Mouse (Mus musculus): ENCODE measurements around the gene Ssxb6. TPM values are rescaled to one million over a fixed set of nuclear protein-coding genes. Genes with fewer than 3 reads are reported as not detected.
"Not testable (repeated sequence)": the region's sequence is repeated elsewhere in the genome, so short reads cannot be mapped to it uniquely, and the experiment has no call there.

The Ssxb6 gene
- not detected in 2 replicates for polyA plus RNA-seq (2015; fragmentation: Nextera tagmentation; extraction: Ambion mirVana)

DNA sequence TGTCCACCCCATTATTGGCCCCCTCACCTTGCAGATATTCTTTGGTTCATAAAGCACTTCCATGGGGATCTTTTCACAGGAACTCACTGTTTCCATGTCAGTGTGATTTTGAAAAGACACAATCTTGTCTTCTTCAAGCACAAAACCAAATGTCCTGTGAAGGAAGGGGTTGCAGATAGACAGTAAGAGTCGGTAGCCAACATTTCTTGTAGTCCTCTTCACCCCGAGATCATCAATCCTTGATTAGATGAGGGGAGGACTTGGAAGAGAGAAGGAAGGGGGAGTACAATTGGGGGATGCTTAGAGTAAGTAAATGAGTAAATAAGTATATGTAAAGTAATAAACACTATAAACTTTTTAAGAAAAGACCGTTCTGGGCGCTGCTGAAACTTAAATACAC is at the start of gene Ssxb6:
Gene Ssxb6, minus strand, starts transcription at position 101 of the 400 bp plus-strand sequence.
- H3K4me1 ChIP-seq (replicated peaks); H3K4me2 ChIP-seq; H3K9me3 ChIP-seq; H3K36me3 ChIP-seq; ATAC-seq (ENCODE audit: low FRiP score); H3K27me3 ChIP-seq; H3K27ac ChIP-seq; H3K4me3 ChIP-seq; H3K9ac ChIP-seq: not testable (repeated sequence)
- WGBS: 77% methylated on average over 4 of the region's 4 CpGs

- not testable (repeated sequence) for H3K9me3 ChIP-seq; ATAC-seq (ENCODE audit: low FRiP score); H3K27me3 ChIP-seq; H3K9ac ChIP-seq; H3K36me3 ChIP-seq; H3K4me3 ChIP-seq; H3K4me2 ChIP-seq; H3K4me1 ChIP-seq (replicated peaks); H3K27ac ChIP-seq
- 38% methylated on average over 1 of the region's 1 CpGs for WGBS
Measured at GRCm38 (mm10) chrX:8591716-8592115, 43.7 kb upstream of the Ssxb6 start, which contains the start of gene Ssxb3. Ssxb3 (minus strand) TSS chrX:8591816.

GRCm38 (mm10) chrX:8524854-8525253 is 23.2 kb downstream of the Ssxb6 start, which contains the start of gene Gm14459:
Gm14459 (minus strand) TSS chrX:8524954.
- Histone ChIP-seq H3K4me2 (no peak within 1 kb of the TSS), H3K36me3 (no peaks in the 10 kb centered on the region), H3K9me3 (no peaks in the 10 kb centered on the region), H3K27me3 (no peaks in the 10 kb centered on the region), H3K9ac (no peak within 1 kb of the TSS), H3K4me1 (replicated peaks) (no peaks in the 10 kb centered on the region), H3K27ac (no peak within 1 kb of the TSS), H3K4me3 (no peak within 1 kb of the TSS)
- WGBS: 79% methylated on average over 2 of the region's 2 CpGs
- ATAC-seq (ENCODE audit: low FRiP score): no peak

Other genes with a start within 250 kb of the Ssxb6 start
- not detected in 2 replicates for gene Ssxb10, start 220.8 kb downstream of the Ssxb6 start, polyA plus RNA-seq (2015; fragmentation: Nextera tagmentation; extraction: Ambion mirVana)
- gene Ssxb9, start 181.3 kb downstream of the Ssxb6 start, polyA plus RNA-seq (2015; fragmentation: Nextera tagmentation; extraction: Ambion mirVana): not detected in 2 replicates
- gene Ssxb1, start 134.9 kb downstream of the Ssxb6 start, polyA plus RNA-seq (2015; fragmentation: Nextera tagmentation; extraction: Ambion mirVana): not detected in 2 replicates
- not detected in 2 replicates for gene Ssxb2, start 86.5 kb downstream of the Ssxb6 start, polyA plus RNA-seq (2015; fragmentation: Nextera tagmentation; extraction: Ambion mirVana)
- gene Gm14459, start 23.3 kb downstream of the Ssxb6 start, polyA plus RNA-seq (2015; fragmentation: Nextera tagmentation; extraction: Ambion mirVana): not detected in 2 replicates
- gene Ssxb3, start 43.6 kb upstream of the Ssxb6 start, polyA plus RNA-seq (2015; fragmentation: Nextera tagmentation; extraction: Ambion mirVana): not detected in 2 replicates
- not detected in 2 replicates for gene Ssxb8, start 142.6 kb upstream of the Ssxb6 start, polyA plus RNA-seq (2015; fragmentation: Nextera tagmentation; extraction: Ambion mirVana)
- not detected in 2 replicates for gene Ssx9, start 200.2 kb upstream of the Ssxb6 start, polyA plus RNA-seq (2015; fragmentation: Nextera tagmentation; extraction: Ambion mirVana)

Measured in hindbrain, embryonic 13.5 days (tissue).